Comparison of ENCODE assay signal across 9 mouse cellular contexts in the genomic region with DNA sequence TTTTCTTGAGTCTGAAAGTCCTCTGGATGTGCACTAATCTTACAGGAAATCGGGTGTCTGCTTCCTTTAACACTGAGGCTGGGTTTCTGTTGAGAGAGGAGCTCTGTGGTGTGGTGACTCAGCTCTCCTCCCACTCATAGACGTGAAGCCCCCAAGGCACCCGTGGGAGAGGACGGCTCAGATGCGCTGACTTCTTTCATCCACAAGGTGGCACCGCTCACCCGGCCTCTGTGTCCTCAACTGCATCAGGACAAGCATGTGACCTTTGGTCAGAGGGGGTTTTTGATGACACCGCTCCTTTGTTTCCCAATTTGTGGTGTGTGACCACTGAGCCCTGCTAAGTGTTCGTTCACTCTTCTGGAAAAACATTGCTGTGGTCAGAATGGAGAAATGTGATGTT. TPM values are rescaled to one million over a fixed set of nuclear protein-coding genes. Genes with fewer than 3 reads are reported as not detected.
DNase-seq lines count a peak whose midpoint lies in the region; ATAC-seq and TF ChIP-seq lines count a peak whose summit lies in the region.
"Had no signal": no experiment of that assay in that cellular context is flagged by ENCODE, and none has a peak within 500 bp of the region (broad histone marks: within the 10 kb centered on the region; RNA-seq: fewer than 3 reads in every experiment).

No protein-coding gene starts in this region.

- no peak overlapping the region for H3K27ac ChIP-seq in midbrain, postnatal 0 days (ENCODE audit: low read depth, low read length)
- H3K27ac ChIP-seq in midbrain, embryonic 16.5 days (ENCODE audit: low read length) = no peak overlapping the region
- H3K27ac ChIP-seq: lung, embryonic 15.5 days had no signal

- ATAC-seq in midbrain, postnatal 0 days (ENCODE audit: low FRiP score) = no peak
- ATAC-seq in midbrain, embryonic 16.5 days = no peak
- ATAC-seq in neutrophil, adult 5-6 weeks (ENCODE audit: extremely low read depth, insufficient number of reproducible peaks, low FRiP score, poor library complexity, severe bottlenecking) = peak; percentile 67

- H3K27me3 ChIP-seq in midbrain, postnatal 0 days (ENCODE audit: insufficient read depth, low read length) = no peaks in the 10 kb centered on the region
- no peaks in the 10 kb centered on the region for H3K27me3 ChIP-seq in midbrain, embryonic 16.5 days (ENCODE audit: control insufficient read depth, insufficient read depth, low read depth, low read length)
- H3K27me3 ChIP-seq: lung, embryonic 15.5 days had no signal

- peaks cover 17% of the 10 kb centered on the region; the same call in 1 of the 2 replicates for H3K9me3 ChIP-seq in midbrain, postnatal 0 days (ENCODE audit: low read length)
- peaks cover 21% of the 10 kb centered on the region for H3K9me3 ChIP-seq in midbrain, embryonic 16.5 days (replicated peaks; ENCODE audit: control insufficient read depth, low read length, poor library complexity, severe bottlenecking)

- DNase-seq in gastrocnemius, adult 18-20 months (ENCODE audit: low spot score) = peak; percentile 6
- no peak for DNase-seq in gastrocnemius, postnatal 10 days
- no peak for DNase-seq in midbrain, postnatal 0 days (ENCODE audit: low spot score)
- peak; percentile 9 for DNase-seq in cerebellum, adult 9-11 months
- DNase-seq in urinary bladder, postnatal 4 days (ENCODE audit: low spot score in 2 of 2) = no peak
- DNase-seq in kidney, postnatal 36 days = no peak

- H3K4me3 ChIP-seq in midbrain, postnatal 0 days (ENCODE audit: low read depth, low read length) = no peak overlapping the region
- no peak overlapping the region for H3K4me3 ChIP-seq in midbrain, embryonic 16.5 days (ENCODE audit: low read depth, low read length)
- H3K4me3 ChIP-seq: lung, embryonic 15.5 days had no signal

- H3K36me3 ChIP-seq in midbrain, postnatal 0 days (ENCODE audit: insufficient read depth, low read length) = no peaks in the 10 kb centered on the region
- H3K36me3 ChIP-seq in midbrain, embryonic 16.5 days (ENCODE audit: control insufficient read depth, insufficient read depth, low read length) = peaks cover 4% of the 10 kb centered on the region; the same call in 1 of the 2 replicates
- H3K36me3 ChIP-seq: lung, embryonic 15.5 days had no signal

- 70% methylated on average over 9 of the region's 9 CpGs for WGBS in midbrain, postnatal 0 days
- WGBS in midbrain, embryonic 16.5 days = 76% methylated on average over 9 of the region's 9 CpGs

- H3K4me1 ChIP-seq in midbrain, postnatal 0 days (ENCODE audit: insufficient read depth, low read length) = no peaks in the 10 kb centered on the region
- H3K4me1 ChIP-seq in midbrain, embryonic 16.5 days (ENCODE audit: control insufficient read depth, insufficient read depth, low read length) = no peaks in the 10 kb centered on the region
- H3K4me1 ChIP-seq: lung, embryonic 15.5 days had no signal

- peak; percentile 38 for TF ChIP-seq CTCF in midbrain, postnatal 0 days (IDR thresholded peaks at IDR 0.05)

- no peak overlapping the region for H3K9ac ChIP-seq in midbrain, postnatal 0 days (replicated peaks; ENCODE audit: low read length, poor library complexity, severe bottlenecking)
- H3K9ac ChIP-seq in midbrain, embryonic 16.5 days (ENCODE audit: low read depth, low read length) = no peak overlapping the region
- H3K9ac ChIP-seq: lung, embryonic 15.5 days had no signal

- H3K4me2 ChIP-seq in midbrain, postnatal 0 days (ENCODE audit: low read depth, low read length, poor library complexity, severe bottlenecking) = no peak overlapping the region
- no peak overlapping the region for H3K4me2 ChIP-seq in midbrain, embryonic 16.5 days (ENCODE audit: low read length)
- H3K4me2 ChIP-seq: lung, embryonic 15.5 days had no signal

RNA-seq across cellular contexts. Expression of a gene that starts 10.1 kb away (rescaled TPM):
- 1 to 10 TPM; 1.8 to 2.7 TPM for total RNA-seq in gastrocnemius, adult 18-20 months (2021)
- total RNA-seq in gastrocnemius, postnatal 10 days (2021) = 10 to 100 TPM; 10.4 to 13.1 TPM
- 23.4 and 44.4 TPM in 2 replicates for total RNA-seq in midbrain, postnatal 0 days (2014; rRNA removed)
- polyA plus RNA-seq in midbrain, postnatal 0 days (2015; fragmentation: Nextera tagmentation; extraction: Ambion mirVana) = 29.2 and 30.9 TPM in 2 replicates
- 13.7 and 18.1 TPM in 2 replicates for polyA plus RNA-seq in midbrain, embryonic 16.5 days (2015; fragmentation: Nextera tagmentation; extraction: Ambion mirVana)
- 49.6 and 72.4 TPM in 2 replicates for total RNA-seq in neutrophil, adult 5-6 weeks (2017)

Comparison
In these comparisons a context has a peak if more than half of its experiments do, and no peak if none do; other contexts are left out.
1. DNase-seq: peak in gastrocnemius, adult 18-20 months (single experiment) and cerebellum, adult 9-11 months (single experiment); none in gastrocnemius, postnatal 10 days (single experiment), midbrain, postnatal 0 days (single experiment), urinary bladder, postnatal 4 days (0 of 2) and kidney, postnatal 36 days (0 of 2).